Mouse (Mus musculus): ENCODE data around the gene Tmem63b. TPM values are rescaled to one million over a fixed set of nuclear protein-coding genes. Genes with fewer than 3 reads are reported as not detected.

The Tmem63b gene
- total RNA-seq, 2 experiments from 2014 or later, result 177 to 186 TPM

GRCm38 (mm10) chr17:45682843-45683242 is 3.9 kb downstream of the Tmem63b start:
- DNase-seq (ENCODE audit: low spot score in 2 of 2), result no peak
- intact Hi-C loops (cut with DNase I), result no loop called here

GRCm38 (mm10) chr17:45681588-45681987 is 5.1 kb downstream of the Tmem63b start:
- intact Hi-C loops (cut with DNase I), result no loop called here
- DNase-seq (ENCODE audit: low spot score in 2 of 2), result no peak

- intact Hi-C loops (cut with DNase I), result no loop called here
- peak; percentile 74 to 79 for DNase-seq (ENCODE audit: low spot score in 2 of 2)
These were observed 6.2 kb downstream of the Tmem63b start for GRCm38 (mm10) chr17:45680391-45680980.

GRCm38 (mm10) chr17:45678106-45678505 is 8.6 kb downstream of the Tmem63b start:
- DNase-seq (ENCODE audit: low spot score in 2 of 2), result peak; percentile 49 to 54
- intact Hi-C loops (cut with DNase I), result loop anchor here (2.0 kb wide), 1 partner anchor 41 kb away; no protein-coding TSS in a partner anchor

GRCm38 (mm10) chr17:45672598-45672997 is 14.1 kb downstream of the Tmem63b start:
- no peak for DNase-seq (ENCODE audit: low spot score in 2 of 2)
- intact Hi-C loops (cut with DNase I), result no loop called here

GRCm38 (mm10) chr17:45671821-45672220 is 14.9 kb downstream of the Tmem63b start:
- DNase-seq (ENCODE audit: low spot score in 2 of 2), result no peak
- intact Hi-C loops (cut with DNase I), result no loop called here

GRCm38 (mm10) chr17:45667986-45668385 is 18.7 kb downstream of the Tmem63b start:
- intact Hi-C loops (cut with DNase I), result no loop called here
- no peak for DNase-seq (ENCODE audit: low spot score in 2 of 2)

- intact Hi-C loops (cut with DNase I), result no loop called here
These were observed 19.2 kb downstream of the Tmem63b start for GRCm38 (mm10) chr17:45667481-45667880.

GRCm38 (mm10) chr17:45666091-45666490 is 20.6 kb downstream of the Tmem63b start:
- DNase-seq (ENCODE audit: low spot score in 2 of 2), result no peak
- intact Hi-C loops (cut with DNase I), result no loop called here

More at GRCm38 (mm10) chr17:45667481-45667880, 19.2 kb downstream of the Tmem63b start:
- no peak for DNase-seq (ENCODE audit: low spot score in 2 of 2)

- no peak for DNase-seq (ENCODE audit: low spot score in 2 of 2)
- intact Hi-C loops (cut with DNase I), result no loop called here
These were observed 22.1 kb downstream of the Tmem63b start for GRCm38 (mm10) chr17:45664608-45665007.

GRCm38 (mm10) chr17:45663106-45663919 is 23.4 kb downstream of the Tmem63b start:
- intact Hi-C loops (cut with DNase I), result loop anchor here (2.0 kb wide), 1 partner anchor 55 kb away; no protein-coding TSS in a partner anchor
- peak; percentile 75 for DNase-seq (ENCODE audit: low spot score in 2 of 2)

- no peak for DNase-seq (ENCODE audit: low spot score in 2 of 2)
- intact Hi-C loops (cut with DNase I), result no loop called here
These were observed 27.5 kb downstream of the Tmem63b start, which contains the start of gene Capn11 for GRCm38 (mm10) chr17:45659225-45659624. Gene Capn11 (minus strand): TSS chr17:45659325.

GRCm38 (mm10) chr17:45655820-45656219 is 30.9 kb downstream of the Tmem63b start:
- DNase-seq (ENCODE audit: low spot score in 2 of 2), result no peak
- intact Hi-C loops (cut with DNase I), result no loop called here

- intact Hi-C loops (cut with DNase I), result no loop called here
These were observed 33.5 kb downstream of the Tmem63b start for GRCm38 (mm10) chr17:45653233-45653632.

GRCm38 (mm10) chr17:45644185-45644584 is 42.5 kb downstream of the Tmem63b start:
- no peak for DNase-seq (ENCODE audit: low spot score in 2 of 2)
- intact Hi-C loops (cut with DNase I), result no loop called here

More at GRCm38 (mm10) chr17:45653233-45653632, 33.5 kb downstream of the Tmem63b start:
- no peak for DNase-seq (ENCODE audit: low spot score in 2 of 2)

GRCm38 (mm10) chr17:45642701-45643100 is 44.0 kb downstream of the Tmem63b start:
- peak; percentile 64 to 67 for DNase-seq (ENCODE audit: low spot score in 2 of 2)
- intact Hi-C loops (cut with DNase I), result loop anchor here (2.0 kb wide), 1 partner anchor 58 kb away; no protein-coding TSS in a partner anchor

GRCm38 (mm10) chr17:45641981-45642380 is 44.7 kb downstream of the Tmem63b start:
- DNase-seq (ENCODE audit: low spot score in 2 of 2), result no peak
- intact Hi-C loops (cut with DNase I), result loop anchor here (2.0 kb wide), 1 partner anchor 57 kb away; no protein-coding TSS in a partner anchor

- intact Hi-C loops (cut with DNase I), result no loop called here
These were observed 48.0 kb downstream of the Tmem63b start for GRCm38 (mm10) chr17:45638596-45639295.

GRCm38 (mm10) chr17:45634033-45634432 is 52.7 kb downstream of the Tmem63b start:
- DNase-seq (ENCODE audit: low spot score in 2 of 2), result no peak
- intact Hi-C loops (cut with DNase I), result no loop called here

More at GRCm38 (mm10) chr17:45638596-45639295, 48.0 kb downstream of the Tmem63b start:
- no peak for DNase-seq (ENCODE audit: low spot score in 2 of 2)

GRCm38 (mm10) chr17:45631940-45632339 is 54.8 kb downstream of the Tmem63b start:
- intact Hi-C loops (cut with DNase I), result no loop called here
- DNase-seq (ENCODE audit: low spot score in 2 of 2), result no peak

Measured in left cerebral cortex, postnatal 36 days (tissue).